Mouse (Mus musculus) liver, embryonic 14.5 days (tissue): ENCODE data around the gene Clpp. TPM values are rescaled to one million over a fixed set of nuclear protein-coding genes. Genes with fewer than 3 reads are reported as not detected.

ENCODE experiments used
- ATAC-seq: fragments of 200-750 bp; cut with Nextera tagmentation; 2 replicates; pipeline ENCODE4 v1.8.0; 2017; ENCODE audit warnings: moderate number of reproducible peaks, mild to moderate bottlenecking, moderate library complexity; ENCODE audit not compliant: insufficient read depth
- DNase-seq, 3 experiments: peaks; one replicate each; pipeline ENCODE4 v3.0.0-alpha.2; 2012 to 2013; ENCODE audit warnings: low read depth in 3 of 3, low spot score in 3 of 3
- H3K27ac ChIP-seq: fragments of 300-500 bp; sonication (generic); 2 replicates; pipeline ENCODE4 v1.5.1; 2014; ENCODE audit warnings: moderate library complexity, mild to moderate bottlenecking, control low read depth, inconsistent platforms
- H3K27me3 ChIP-seq: fragments of 300-500 bp; sonication (generic); 2 replicates; pipeline ENCODE4 v1.6.1; 2014; ENCODE audit warnings: mild to moderate bottlenecking, low read length, moderate library complexity; ENCODE audit not compliant: control insufficient read depth, insufficient read depth
- H3K36me3 ChIP-seq: fragments of 300-500 bp; sonication (generic); replicated peaks from 2 replicates; pipeline ENCODE4 v1.6.1; 2014; ENCODE audit warnings: low read depth; ENCODE audit not compliant: control insufficient read depth, insufficient read depth
- H3K4me1 ChIP-seq, 2 experiments: fragments of 200-500 bp in 1 of 2; fragments of 300-500 bp in 1 of 2; sonication (generic) in 1 of 2; replicated peaks; 2 replicates each; pipeline ENCODE4 v1.6.1; 2012 to 2014; ENCODE audit warnings: antibody characterized with exemption in 1 of 2, inconsistent platforms in 1 of 2, low read length in 1 of 2; ENCODE audit not compliant: control insufficient read depth in 2 of 2, insufficient read depth in 2 of 2
- H3K4me2 ChIP-seq: fragments of 300-500 bp; sonication (generic); 2 replicates; pipeline ENCODE4 v1.6.1; 2014; ENCODE audit warnings: low read depth, mild to moderate bottlenecking, control low read depth, moderate library complexity
- H3K4me3 ChIP-seq, 2 experiments: fragments of 200-500 bp in 1 of 2; fragments of 300-500 bp in 1 of 2; sonication (generic) in 1 of 2; 2 replicates each; pipeline ENCODE4 v1.5.1; 2012 to 2014; ENCODE audit warnings: low read depth in 2 of 2, low read length in 2 of 2, mild to moderate bottlenecking in 2 of 2, control low read depth in 1 of 2, inconsistent platforms in 1 of 2, moderate library complexity in 1 of 2; ENCODE audit not compliant: insufficient read depth in 1 of 2
- H3K9ac ChIP-seq: fragments of 300-500 bp; sonication (generic); replicated peaks from 2 replicates; pipeline ENCODE4 v1.6.1; 2014; ENCODE audit warnings: mild to moderate bottlenecking, control low read depth, moderate library complexity
- H3K9me3 ChIP-seq: fragments of 300-500 bp; sonication (generic); 2 replicates; pipeline ENCODE4 v1.6.1; 2016; ENCODE audit warnings: low read length, mixed read lengths; ENCODE audit not compliant: control insufficient read depth
- CTCF ChIP-seq: IDR thresholded peaks from 2 replicates; pipeline ENCODE4 v1.5.1; 2016; ENCODE audit warnings: antibody characterized with exemption, low read depth, control low read depth
- EP300 ChIP-seq: IDR thresholded peaks from 2 replicates; pipeline ENCODE4 v1.6.1; 2016; ENCODE audit warnings: antibody characterized with exemption, low read depth
- WGBS: fragments of 180-500 bp; shearing (Covaris S2); extraction: QIAGEN DNeasy Blood & Tissue Kit; methylation state at CpG from one replicate; pipeline ENCODE4 v1.1.7; 2014; ENCODE audit not compliant: insufficient replicate concordance; 5-methylcytosine and 5-hydroxymethylcytosine counted together
- polyA plus RNA-seq, 2 experiments: library from polyadenylated mRNA; depleted of rRNA in 1 of 2; stranded (reverse) in 1 of 2; unstranded in 1 of 2; fragments of >200 nt; fragmentation: Nextera tagmentation in 1 of 2; extraction: Ambion mirVana in 1 of 2; gene quantifications; 2 replicates each; pipeline versions ENCODE4 v1.2.1 to v1.2.3; 2012 to 2014

The Clpp gene
- polyA plus RNA-seq, 2 experiments = 63.9 to 79.3 TPM

GRCm38 (mm10) chr17:56970081-56970480 lies 20.0 kb upstream of the Clpp start:
- Histone ChIP-seq H3K27ac (no peak overlapping the region), H3K4me3 (no peak overlapping the region), H3K4me2 (no peak overlapping the region), H3K9ac (no peak overlapping the region), H3K36me3 (no peaks in the 10 kb centered on the region), H3K4me1 (peaks cover 0 to 2% of the 10 kb centered on the region in 2 experiments; a peak in 2 of 4 replicates), H3K27me3 (no peaks in the 10 kb centered on the region; the same call in 1 of the 2 replicates), H3K9me3 (no peaks in the 10 kb centered on the region)
- WGBS = 45% methylated on average over 5 of the region's 5 CpGs
- TF ChIP-seq EP300 = no peak
- TF ChIP-seq CTCF = no peak
- ATAC-seq (no peak), DNase-seq (no peak)

- no peak overlapping the region for H3K9ac ChIP-seq
- TF ChIP-seq EP300 (no peak), CTCF (no peak)
- H3K4me1 ChIP-seq = peaks cover 0 to 2% of the 10 kb centered on the region in 2 experiments; a peak in 2 of 4 replicates
- 61% methylated on average over 13 of the region's 14 CpGs for WGBS
- no peak overlapping the region for H3K27ac ChIP-seq
- no peaks in the 10 kb centered on the region; the same call in 1 of the 2 replicates for H3K27me3 ChIP-seq
- DNase-seq = no peak
- H3K4me3 ChIP-seq = no peak overlapping the region
- H3K36me3 ChIP-seq = no peaks in the 10 kb centered on the region
- H3K4me2 ChIP-seq = no peak overlapping the region
- no peaks in the 10 kb centered on the region for H3K9me3 ChIP-seq
- no peak for ATAC-seq
Measured at GRCm38 (mm10) chr17:56973956-56974707, 16.0 kb upstream of the Clpp start.

GRCm38 (mm10) chr17:56974708-56975240 lies 15.3 kb upstream of the Clpp start:
- Histone ChIP-seq H3K36me3 (no peaks in the 10 kb centered on the region), H3K4me2 (no peak overlapping the region), H3K9me3 (no peaks in the 10 kb centered on the region), H3K9ac (no peak overlapping the region), H3K4me3 (no peak overlapping the region), H3K4me1 (peaks cover 0 to 2% of the 10 kb centered on the region in 2 experiments; a peak in 2 of 4 replicates), H3K27me3 (no peaks in the 10 kb centered on the region; the same call in 1 of the 2 replicates), H3K27ac (no peak overlapping the region)
- ATAC-seq (no peak), DNase-seq (no peak)
- WGBS = 61% methylated on average over 5 of the region's 5 CpGs
- no peak for TF ChIP-seq EP300
- no peak for TF ChIP-seq CTCF

- H3K4me2 ChIP-seq = no peak overlapping the region
- WGBS = 51% methylated on average over 3 of the region's 3 CpGs
- no peak for ATAC-seq
Measured at GRCm38 (mm10) chr17:56975391-56975790, 14.7 kb upstream of the Clpp start.

More at GRCm38 (mm10) chr17:56975391-56975790, 14.7 kb upstream of the Clpp start:
- DNase-seq = no peak
- TF ChIP-seq CTCF (no peak), EP300 (no peak)
- Histone ChIP-seq H3K27ac (no peak overlapping the region), H3K4me1 (peaks cover 0 to 2% of the 10 kb centered on the region in 2 experiments; a peak in 2 of 4 replicates), H3K9me3 (no peaks in the 10 kb centered on the region), H3K9ac (no peak overlapping the region), H3K36me3 (no peaks in the 10 kb centered on the region), H3K4me3 (no peak overlapping the region), H3K27me3 (no peaks in the 10 kb centered on the region)
